Mouse (Mus musculus) heart, embryonic 15.5 days (tissue): ENCODE data around the gene Ifna5. TPM values are rescaled to one million over a fixed set of nuclear protein-coding genes. Genes with fewer than 3 reads are reported as not detected.

ENCODE experiments used
- polyA plus RNA-seq: library from polyadenylated mRNA; unstranded; fragments of >200 nt; fragmentation: Nextera tagmentation; extraction: Ambion mirVana; gene quantifications from 2 replicates; pipeline ENCODE4 v1.2.1, GENCODE M21; 2015

Ifna5 gene
- polyA plus RNA-seq, 1 experiment from 2014 or later: not detected

Other genes with a start within 250 kb of the Ifna5 start
- not detected in 2 replicates for gene Ifna9, start 243.1 kb upstream of the Ifna5 start, polyA plus RNA-seq
- not detected in 2 replicates for gene Ifna12, start 232.1 kb upstream of the Ifna5 start, polyA plus RNA-seq
- not detected in 2 replicates for gene C87499, start 201.1 kb upstream of the Ifna5 start, polyA plus RNA-seq
- not detected in 2 replicates for gene Ifna13, start 191.1 kb upstream of the Ifna5 start, polyA plus RNA-seq
- not detected in 2 replicates for gene Ifna16, start 158.6 kb upstream of the Ifna5 start, polyA plus RNA-seq
- not detected in 2 replicates for gene Ifna2, start 151.6 kb upstream of the Ifna5 start, polyA plus RNA-seq
- not detected in 2 replicates for gene Ifnab, start 144.2 kb upstream of the Ifna5 start, polyA plus RNA-seq
- 0.82 and 0.93 TPM in 2 replicates for gene Gm26566, start 113.7 kb upstream of the Ifna5 start, polyA plus RNA-seq
- 77.5 and 78.4 TPM in 2 replicates for gene Klhl9, start 113.1 kb upstream of the Ifna5 start, polyA plus RNA-seq
- not detected in 2 replicates for gene Gm13271, start 80.7 kb upstream of the Ifna5 start, polyA plus RNA-seq
- gene Gm13283, start 75.4 kb upstream of the Ifna5 start, polyA plus RNA-seq: 0.11 and 0.23 TPM in 2 replicates
- 0.48 TPM in 1 of 2 replicates, not detected in the other for gene Gm13290, start 61.7 kb upstream of the Ifna5 start, polyA plus RNA-seq
- not detected in 2 replicates for gene Gm13289, start 58.6 kb upstream of the Ifna5 start, polyA plus RNA-seq
- gene Gm13272, start 55.7 kb upstream of the Ifna5 start, polyA plus RNA-seq: 0.28 TPM in 1 of 2 replicates, not detected in the other
- 0.53 TPM in 1 of 2 replicates, not detected in the other for gene Ifnz, start 53.4 kb upstream of the Ifna5 start, polyA plus RNA-seq
- gene Gm13276, start 49.8 kb upstream of the Ifna5 start, polyA plus RNA-seq: not detected in 2 replicates
- gene Gm13277, start 46.9 kb upstream of the Ifna5 start, polyA plus RNA-seq: not detected in 2 replicates
- not detected in 2 replicates for gene Gm13278, start 44.0 kb upstream of the Ifna5 start, polyA plus RNA-seq
- gene Gm13275, start 41.0 kb upstream of the Ifna5 start, polyA plus RNA-seq: not detected in 2 replicates
- not detected in 2 replicates for gene Gm13279, start 38.1 kb upstream of the Ifna5 start, polyA plus RNA-seq
- 0.79 and 0.82 TPM in 2 replicates for gene Gm13285, start 35.9 kb upstream of the Ifna5 start, polyA plus RNA-seq
- not detected in 2 replicates for gene Gm13287, start 32.3 kb upstream of the Ifna5 start, polyA plus RNA-seq
- 0.08 TPM in 1 of 2 replicates, not detected in the other for gene Gm13288, start 30.0 kb upstream of the Ifna5 start, polyA plus RNA-seq
- gene Ifna7, start 19.3 kb upstream of the Ifna5 start, polyA plus RNA-seq: not detected in 2 replicates
- not detected in 2 replicates for gene Ifna11, start 15.6 kb upstream of the Ifna5 start, polyA plus RNA-seq
- gene Ifna6, start 8.1 kb upstream of the Ifna5 start, polyA plus RNA-seq: not detected in 2 replicates
- gene Ifna4, start 6.3 kb downstream of the Ifna5 start, polyA plus RNA-seq: not detected in 2 replicates
- gene Ifna1, start 14.6 kb downstream of the Ifna5 start, polyA plus RNA-seq: not detected in 2 replicates
- gene Ifne, start 44.7 kb downstream of the Ifna5 start, polyA plus RNA-seq: not detected in 2 replicates